Mouse (Mus musculus) activated CD4-positive, CD25-positive, alpha-beta regulatory T cell, adult 4 months (primary cell): ENCODE results near the gene Hoxa9. TPM values are rescaled to one million over a fixed set of nuclear protein-coding genes. Genes with fewer than 3 reads are reported as not detected.

Source experiments
- ATAC-seq: one replicate; pipeline ENCODE4 v1.8.0; 2017
- polyA plus RNA-seq, 2 experiments: library from polyadenylated mRNA; unstranded; fragments of 100-300 nt; shearing (Covaris generic); gene quantifications; one replicate each; pipeline ENCODE4 v1.2.1; 2017

Hoxa9 gene
- polyA plus RNA-seq, 2 experiments from 2014 or later = 0.11 TPM; not detected in 1

GRCm38 (mm10) chr6:52261751-52262462 lies 31.0 kb upstream of the Hoxa9 start:
- ATAC-seq = no peak

- no peak for ATAC-seq
Measured at GRCm38 (mm10) chr6:52260654-52261575, 30.0 kb upstream of the Hoxa9 start, which contains the start of gene Hoxa13. Gene Hoxa13, minus strand, starts transcription at chr6:52260880.

GRCm38 (mm10) chr6:52259811-52260261 lies 28.9 kb upstream of the Hoxa9 start:
- ATAC-seq = no peak

- no peak for ATAC-seq
Measured at GRCm38 (mm10) chr6:52259081-52259790, 28.3 kb upstream of the Hoxa9 start.

- ATAC-seq = peak; percentile 62
Measured at GRCm38 (mm10) chr6:52256956-52257355, 26.1 kb upstream of the Hoxa9 start.

- no peak for ATAC-seq
Measured at GRCm38 (mm10) chr6:52253511-52254500, 22.9 kb upstream of the Hoxa9 start.

GRCm38 (mm10) chr6:52252775-52253376 lies 22.0 kb upstream of the Hoxa9 start:
- ATAC-seq = peak; percentile 14

- ATAC-seq = no peak
Measured at GRCm38 (mm10) chr6:52252016-52252774, 21.3 kb upstream of the Hoxa9 start.

GRCm38 (mm10) chr6:52251177-52251879 lies 20.4 kb upstream of the Hoxa9 start:
- ATAC-seq = no peak

- no peak for ATAC-seq
Measured at GRCm38 (mm10) chr6:52249826-52250225, 18.9 kb upstream of the Hoxa9 start.

GRCm38 (mm10) chr6:52249415-52249738 lies 18.5 kb upstream of the Hoxa9 start:
- no peak for ATAC-seq

- ATAC-seq = no peak
Measured at GRCm38 (mm10) chr6:52248638-52249414, 17.9 kb upstream of the Hoxa9 start.

- no peak for ATAC-seq
Measured at GRCm38 (mm10) chr6:52247766-52248637, 17.1 kb upstream of the Hoxa9 start.

GRCm38 (mm10) chr6:52246916-52247315 lies 16.0 kb upstream of the Hoxa9 start:
- ATAC-seq = no peak

- ATAC-seq = peak; percentile 30
Measured at GRCm38 (mm10) chr6:52246403-52246803, 15.5 kb upstream of the Hoxa9 start.

GRCm38 (mm10) chr6:52245757-52246142 lies 14.9 kb upstream of the Hoxa9 start, which contains the start of gene Hoxa11:
Gene Hoxa11, minus strand, starts transcription at chr6:52245810.
- no peak for ATAC-seq

- no peak for ATAC-seq
Measured at GRCm38 (mm10) chr6:52245040-52245756, 14.3 kb upstream of the Hoxa9 start.
